Mouse (Mus musculus) cerebellum, adult 2 months (tissue): ENCODE measurements around the gene Tnrc6b.

Experiments used
- CTCF ChIP-seq: fragments of 200-500 bp; IDR thresholded peaks from 2 replicates; pipeline ENCODE4 v1.5.1; 2011; ENCODE audit warnings: low read depth, mild to moderate bottlenecking, control low read depth, low read length, moderate library complexity, borderline replicate concordance; ENCODE audit not compliant: insufficient read depth
- POLR2A ChIP-seq: fragments of 200-500 bp; IDR thresholded peaks from 2 replicates; pipeline ENCODE4 v1.6.1; 2011; ENCODE audit warnings: low read length, control low read depth, borderline replicate concordance; ENCODE audit not compliant: insufficient read depth

GRCm38 (mm10) chr15:80953971-80954370, 242.9 kb downstream of the Tnrc6b start:
- TF ChIP-seq POLR2A (no peak), CTCF (no peak)
